Mouse (Mus musculus) midbrain, embryonic 16.5 days (tissue): ENCODE results near the gene Dysf. TPM values are rescaled to one million over a fixed set of nuclear protein-coding genes. Genes with fewer than 3 reads are reported as not detected.

Experiments
- ATAC-seq: fragments of 200-750 bp; cut with Nextera tagmentation; 2 replicates; pipeline ENCODE4 v1.8.0; 2017; ENCODE audit warnings: moderate TSS enrichment
- H3K27ac ChIP-seq: fragments of 300-500 bp; sonication (generic); 2 replicates; pipeline ENCODE4 v1.5.1; 2014; ENCODE audit warnings: mild to moderate bottlenecking, low read length, mixed read lengths
- H3K27me3 ChIP-seq: fragments of 300-500 bp; sonication (generic); 2 replicates; pipeline ENCODE4 v1.6.1; 2014; ENCODE audit warnings: low read depth, low read length, mixed read lengths; ENCODE audit not compliant: control insufficient read depth, insufficient read depth
- H3K36me3 ChIP-seq: fragments of 300-500 bp; sonication (generic); 2 replicates; pipeline ENCODE4 v1.6.1; 2014; ENCODE audit warnings: mild to moderate bottlenecking, low read length, moderate library complexity, mixed read lengths; ENCODE audit not compliant: control insufficient read depth, insufficient read depth
- H3K4me1 ChIP-seq: fragments of 300-500 bp; sonication (generic); 2 replicates; pipeline ENCODE4 v1.6.1; 2014; ENCODE audit warnings: mild to moderate bottlenecking, low read length, mixed read lengths; ENCODE audit not compliant: control insufficient read depth, insufficient read depth
- H3K4me2 ChIP-seq: fragments of 300-500 bp; sonication (generic); 2 replicates; pipeline ENCODE4 v1.6.1; 2014; ENCODE audit warnings: mild to moderate bottlenecking, low read length, mixed read lengths
- H3K4me3 ChIP-seq: fragments of 300-500 bp; sonication (generic); 2 replicates; pipeline ENCODE4 v1.5.1; 2014; ENCODE audit warnings: low read depth, mild to moderate bottlenecking, low read length, moderate library complexity, mixed read lengths
- H3K9ac ChIP-seq: fragments of 300-500 bp; sonication (generic); 2 replicates; pipeline ENCODE4 v1.6.1; 2014; ENCODE audit warnings: low read depth, low read length, mixed read lengths
- H3K9me3 ChIP-seq: fragments of 300-500 bp; sonication (generic); replicated peaks from 2 replicates; pipeline ENCODE4 v1.6.1; 2014; ENCODE audit warnings: mild to moderate bottlenecking, low read length, mixed read lengths; ENCODE audit not compliant: control insufficient read depth, poor library complexity, severe bottlenecking
- WGBS: fragments of 180-500 bp; shearing (Covaris S2); extraction: QIAGEN DNeasy Blood & Tissue Kit; methylation state at CpG from one replicate; pipeline ENCODE4 v1.1.7; 2014; 5-methylcytosine and 5-hydroxymethylcytosine counted together
- polyA plus RNA-seq: library from polyadenylated mRNA; unstranded; fragments of >200 nt; fragmentation: Nextera tagmentation; extraction: Ambion mirVana; gene quantifications from 2 replicates; pipeline ENCODE4 v1.2.1, GENCODE M21; 2015

Gene Dysf
- polyA plus RNA-seq, 1 experiment from 2014 or later = 2.3 TPM

DNA sequence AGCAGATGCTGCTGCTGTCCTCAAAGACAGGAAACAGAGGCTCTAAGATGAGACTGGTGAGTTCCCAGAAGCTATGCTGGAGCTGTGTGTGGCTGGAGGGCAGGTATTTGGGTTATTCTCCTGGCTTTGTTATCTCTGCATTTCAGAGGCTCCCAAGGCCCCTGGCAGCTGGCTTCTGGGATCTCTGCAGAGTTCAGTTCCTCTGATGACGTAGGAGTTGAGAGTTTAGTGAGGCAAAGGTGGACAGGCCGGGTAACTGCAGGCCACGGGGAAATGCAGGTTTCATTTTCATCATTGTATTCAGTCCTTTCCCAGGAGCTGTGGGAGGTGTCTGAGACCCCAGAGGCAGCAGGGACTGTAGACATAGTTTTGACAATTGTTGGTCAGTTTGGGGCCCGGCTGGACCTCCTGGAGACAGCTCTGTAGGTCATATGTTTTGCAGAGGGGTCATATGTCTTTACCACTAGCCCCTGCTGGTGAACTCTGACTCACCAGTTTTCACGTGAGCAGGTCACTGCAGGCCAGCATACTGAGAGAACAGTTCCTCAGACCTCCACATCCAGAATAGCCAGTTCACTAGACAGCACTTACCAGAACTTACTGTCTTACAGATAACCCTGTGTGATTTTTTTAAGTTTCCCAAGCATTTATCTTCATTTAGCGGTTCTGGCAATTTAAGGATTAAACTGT lies 35.0 kb downstream of the Dysf start:
- H3K9me3 ChIP-seq = no peaks in the 10 kb centered on the region
- no peaks in the 10 kb centered on the region for H3K4me1 ChIP-seq
- no peak overlapping the region for H3K9ac ChIP-seq
- no peak overlapping the region for H3K4me2 ChIP-seq
- H3K27me3 ChIP-seq = no peaks in the 10 kb centered on the region
- no peak overlapping the region for H3K4me3 ChIP-seq
- WGBS = 67% methylated on average over 6 of the region's 6 CpGs
- no peak for ATAC-seq
- no peaks in the 10 kb centered on the region for H3K36me3 ChIP-seq
- no peak overlapping the region for H3K27ac ChIP-seq

DNA sequence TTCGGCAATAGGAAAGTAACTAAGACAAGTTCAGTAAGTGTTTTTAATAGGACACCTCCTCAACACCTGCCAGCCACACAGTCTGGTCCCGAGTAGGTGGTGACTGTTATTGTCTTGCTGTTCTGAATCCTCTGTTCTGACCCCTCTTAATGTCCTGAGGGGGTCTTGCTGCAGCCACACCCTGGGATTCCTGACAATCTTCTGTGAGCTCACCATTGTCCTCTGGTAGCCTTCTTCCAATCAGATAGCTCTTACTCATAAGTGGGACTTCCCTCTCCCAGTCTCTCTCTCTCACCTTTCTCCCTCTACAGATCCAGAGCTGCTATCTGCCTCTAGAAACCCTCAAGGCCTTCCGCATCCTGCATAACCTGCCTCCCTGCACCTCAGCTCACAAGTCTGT lies 36.3 kb downstream of the Dysf start:
- WGBS = 85% methylated on average over 3 of the region's 3 CpGs
- Histone ChIP-seq H3K27me3 (no peaks in the 10 kb centered on the region), H3K9me3 (no peaks in the 10 kb centered on the region), H3K4me1 (no peaks in the 10 kb centered on the region), H3K4me2 (no peak overlapping the region), H3K27ac (no peak overlapping the region), H3K9ac (no peak overlapping the region), H3K4me3 (no peak overlapping the region), H3K36me3 (no peaks in the 10 kb centered on the region)
- ATAC-seq = no peak

DNA sequence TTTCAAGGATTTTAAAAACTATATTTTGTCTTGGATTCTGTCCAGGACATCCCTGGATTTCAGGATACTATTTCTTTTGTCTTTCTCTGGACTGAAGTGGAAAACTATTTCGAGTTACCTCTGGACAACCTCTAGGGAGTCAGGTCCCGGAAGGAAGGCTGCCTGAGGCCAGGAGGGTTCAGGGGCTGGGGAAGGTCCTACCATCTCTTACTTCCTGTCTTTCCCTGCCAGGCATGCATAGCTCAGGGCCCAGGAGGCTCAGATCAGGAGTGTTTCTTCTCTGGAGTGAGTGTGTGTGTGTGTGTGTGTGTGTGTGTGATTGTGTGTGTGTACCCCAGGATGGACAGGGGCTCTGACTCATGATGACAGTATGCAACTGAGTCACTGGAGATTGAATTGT lies 40.5 kb downstream of the Dysf start:
- 81% methylated on average over 2 of the region's 2 CpGs for WGBS
- H3K4me3 ChIP-seq = no peak overlapping the region
- no peaks in the 10 kb centered on the region for H3K27me3 ChIP-seq
- H3K9me3 ChIP-seq = no peaks in the 10 kb centered on the region
- no peak overlapping the region for H3K27ac ChIP-seq
- H3K4me2 ChIP-seq = no peak overlapping the region
- no peaks in the 10 kb centered on the region for H3K36me3 ChIP-seq
- H3K4me1 ChIP-seq = no peaks in the 10 kb centered on the region; the same call in 1 of the 2 replicates
- no peak overlapping the region for H3K9ac ChIP-seq
- no peak for ATAC-seq

DNA sequence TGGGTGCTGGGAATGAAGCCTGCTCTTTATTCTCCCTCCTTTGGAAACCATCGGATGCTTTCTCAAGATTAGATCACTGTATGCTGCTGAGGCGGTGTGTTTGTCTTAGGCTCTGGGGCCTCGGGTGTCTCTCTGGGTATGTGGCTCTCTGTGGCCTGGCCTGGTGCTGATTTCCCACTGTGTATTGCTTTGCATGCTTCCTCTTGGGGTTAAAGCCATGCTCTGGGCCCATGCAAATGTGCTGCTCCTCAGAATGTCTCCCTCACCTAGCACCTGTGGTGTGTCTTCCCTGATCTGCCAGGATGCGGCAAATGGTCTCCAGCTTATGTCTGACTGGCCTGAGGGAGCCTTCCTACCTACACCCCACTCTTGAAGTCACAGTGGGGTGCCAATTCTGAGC lies 41.8 kb downstream of the Dysf start:
- Histone ChIP-seq H3K36me3 (no peaks in the 10 kb centered on the region), H3K4me2 (no peak overlapping the region), H3K27ac (no peak overlapping the region), H3K4me3 (no peak overlapping the region), H3K9ac (no peak overlapping the region), H3K27me3 (no peaks in the 10 kb centered on the region), H3K9me3 (no peaks in the 10 kb centered on the region), H3K4me1 (no peaks in the 10 kb centered on the region; the same call in 1 of the 2 replicates)
- no peak for ATAC-seq
- WGBS = 85% methylated on average over 4 of the region's 4 CpGs

DNA sequence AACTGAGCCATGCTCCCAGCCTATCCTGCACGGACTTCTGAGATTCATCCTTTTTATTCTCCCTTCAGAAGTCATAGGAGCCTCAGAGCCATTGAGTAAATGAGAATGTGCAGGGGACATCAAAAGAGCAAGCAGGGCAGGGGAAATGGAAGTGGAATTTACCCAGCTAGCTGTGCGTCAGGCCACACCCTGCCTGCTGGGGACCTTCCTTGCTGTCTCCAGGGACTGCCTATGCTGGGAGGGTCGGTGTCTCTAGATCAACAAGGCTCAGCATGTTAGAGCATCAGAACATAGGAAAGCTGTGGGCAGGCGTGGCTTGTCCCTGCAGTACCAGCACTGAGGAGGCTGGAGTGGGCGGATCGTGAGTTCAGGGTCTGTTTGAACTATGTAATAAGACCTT lies 42.6 kb downstream of the Dysf start:
- no peak for ATAC-seq
- Histone ChIP-seq H3K4me2 (no peak overlapping the region), H3K9me3 (no peaks in the 10 kb centered on the region), H3K4me1 (no peaks in the 10 kb centered on the region; the same call in 1 of the 2 replicates), H3K36me3 (no peaks in the 10 kb centered on the region), H3K4me3 (no peak overlapping the region), H3K9ac (no peak overlapping the region), H3K27ac (no peak overlapping the region), H3K27me3 (no peaks in the 10 kb centered on the region)
- WGBS = 48% methylated on average over 6 of the region's 6 CpGs

DNA sequence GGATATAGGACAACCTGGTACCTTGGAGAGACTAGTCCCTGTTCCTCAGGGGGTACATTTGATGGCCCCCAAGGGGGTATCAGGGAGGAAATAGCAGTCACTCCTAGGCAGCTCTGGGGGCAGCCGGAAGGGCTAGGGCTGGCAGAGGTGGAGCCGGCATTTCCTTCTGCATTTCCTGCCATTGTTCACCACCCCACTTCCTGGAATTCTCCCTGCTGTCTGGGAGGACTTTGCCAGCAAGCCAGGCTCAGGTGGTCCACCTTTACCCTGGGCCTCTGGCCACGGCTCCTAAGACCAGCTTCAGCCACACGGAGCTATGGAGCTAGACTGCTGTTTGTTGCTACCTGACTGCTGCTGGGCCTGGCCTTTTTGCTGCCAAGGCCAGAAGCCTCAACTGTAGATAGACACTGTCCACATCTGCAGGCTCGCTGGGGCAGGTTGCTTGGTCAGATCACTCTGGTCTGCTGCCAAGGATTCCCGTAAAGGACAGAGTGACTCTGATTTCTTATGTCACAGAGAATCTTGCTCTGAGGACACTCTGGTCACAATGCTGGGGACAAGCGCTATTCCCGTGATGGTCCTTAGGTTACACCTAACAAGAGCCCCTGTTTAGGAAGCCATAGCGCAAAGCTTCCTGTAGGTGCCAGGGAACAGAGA lies 45.6 kb downstream of the Dysf start:
- Histone ChIP-seq H3K9ac (no peak overlapping the region), H3K27ac (no peak overlapping the region), H3K4me2 (no peak overlapping the region), H3K36me3 (no peaks in the 10 kb centered on the region), H3K9me3 (no peaks in the 10 kb centered on the region), H3K4me3 (no peak overlapping the region), H3K27me3 (no peaks in the 10 kb centered on the region), H3K4me1 (no peaks in the 10 kb centered on the region; the same call in 1 of the 2 replicates)
- 81% methylated on average over 9 of the region's 9 CpGs for WGBS
- ATAC-seq = no peak

DNA sequence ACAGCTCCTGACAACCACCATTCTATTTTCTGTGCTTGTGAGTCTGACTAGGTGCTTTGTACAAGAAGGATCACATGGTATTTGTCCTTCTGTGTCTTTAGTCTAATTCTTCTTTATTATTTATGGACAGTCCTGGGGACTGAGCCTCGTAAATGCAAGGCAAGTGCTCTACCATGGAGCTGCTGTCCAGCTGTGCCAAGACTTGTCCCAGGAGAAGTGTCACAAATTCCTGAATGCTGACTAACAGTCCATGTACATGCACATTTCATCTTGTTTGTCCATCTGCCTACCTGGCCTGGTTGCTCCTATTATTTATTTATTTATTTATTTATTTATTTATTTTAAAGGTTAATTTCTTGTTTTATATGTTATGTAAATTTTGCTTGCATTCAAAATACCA lies 47.2 kb downstream of the Dysf start:
- no peak for ATAC-seq
- Histone ChIP-seq H3K9me3 (no peaks in the 10 kb centered on the region), H3K27me3 (no peaks in the 10 kb centered on the region), H3K9ac (no peak overlapping the region), H3K36me3 (no peaks in the 10 kb centered on the region), H3K4me1 (no peaks in the 10 kb centered on the region; the same call in 1 of the 2 replicates), H3K4me3 (no peak overlapping the region), H3K27ac (no peak overlapping the region), H3K4me2 (no peak overlapping the region)
- 52% methylated on average over 1 of the region's 1 CpGs for WGBS

DNA sequence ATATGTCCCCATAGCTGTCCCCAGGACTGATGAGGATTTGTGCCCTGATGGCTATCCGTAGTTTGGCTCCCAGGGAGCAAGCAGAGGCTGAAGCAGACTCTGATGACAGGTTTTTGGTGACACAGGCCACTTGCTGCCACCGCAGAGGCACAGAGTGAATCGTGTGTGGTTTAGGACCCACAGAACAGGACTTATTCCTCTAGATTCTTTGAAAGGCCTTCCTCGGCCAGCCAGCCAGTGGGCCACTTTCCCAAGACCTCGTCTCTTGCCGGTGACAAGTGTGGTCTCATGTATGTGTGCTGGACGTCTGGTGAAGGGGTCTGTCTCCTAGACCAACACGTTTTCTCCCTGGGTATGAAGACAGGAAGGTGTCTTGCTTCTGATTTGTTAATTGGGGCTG lies 48.8 kb downstream of the Dysf start:
- Histone ChIP-seq H3K27ac (no peak overlapping the region), H3K4me2 (no peak overlapping the region), H3K9ac (no peak overlapping the region), H3K36me3 (no peaks in the 10 kb centered on the region), H3K9me3 (no peaks in the 10 kb centered on the region), H3K4me3 (no peak overlapping the region), H3K4me1 (no peaks in the 10 kb centered on the region), H3K27me3 (no peaks in the 10 kb centered on the region)
- 86% methylated on average over 8 of the region's 8 CpGs for WGBS
- ATAC-seq = no peak

DNA sequence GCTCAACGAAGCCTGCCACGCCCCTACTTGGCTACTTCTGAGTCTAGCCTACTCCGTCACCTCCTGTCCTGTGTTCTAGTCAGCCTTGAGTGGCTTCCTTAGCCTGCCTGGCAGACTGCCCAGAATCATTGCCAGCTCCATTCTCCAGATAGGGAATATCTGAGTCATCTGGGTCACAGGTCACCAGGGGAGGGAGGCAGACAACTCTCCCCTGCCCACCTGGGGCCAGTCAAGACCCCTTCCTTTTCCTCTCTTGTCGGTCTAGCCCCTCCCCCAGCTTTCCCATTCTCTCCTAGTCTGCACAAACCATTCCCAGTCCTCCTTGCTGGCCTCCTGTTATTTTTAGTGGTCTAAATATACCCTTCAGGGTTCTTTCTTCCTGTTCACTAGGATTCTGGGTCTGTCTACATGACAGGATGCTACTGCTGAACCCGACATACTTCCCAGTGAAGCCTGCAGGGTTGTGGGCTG lies 50.3 kb downstream of the Dysf start:
- no peaks in the 10 kb centered on the region for H3K9me3 ChIP-seq
- no peaks in the 10 kb centered on the region for H3K36me3 ChIP-seq
- no peak overlapping the region for H3K4me3 ChIP-seq
- no peaks in the 10 kb centered on the region for H3K27me3 ChIP-seq
- no peak overlapping the region for H3K27ac ChIP-seq
- no peak overlapping the region for H3K9ac ChIP-seq
- 72% methylated on average over 5 of the region's 5 CpGs for WGBS
- no peak for ATAC-seq
- no peak overlapping the region for H3K4me2 ChIP-seq
- no peaks in the 10 kb centered on the region for H3K4me1 ChIP-seq
